Mouse (Mus musculus) stomach, embryonic 14.5 days (tissue): Measurements from ENCODE around the gene Lamb3. TPM values are rescaled to one million over a fixed set of nuclear protein-coding genes. Genes with fewer than 3 reads are reported as not detected.

Experiments
- polyA plus RNA-seq: library from polyadenylated mRNA; unstranded; fragments of >200 nt; fragmentation: Nextera tagmentation; extraction: Ambion mirVana; gene quantifications from 2 replicates; pipeline ENCODE4 v1.2.1, GENCODE M21; 2014

The Lamb3 gene
- polyA plus RNA-seq, 1 experiment from 2014 or later: 9.7 TPM

Other genes with a start within 250 kb of the Lamb3 start
- gene Syt14, start 171.9 kb upstream of the Lamb3 start, polyA plus RNA-seq: 3.6 and 5.2 TPM in 2 replicates
- 10.6 and 10.9 TPM in 2 replicates for gene Diexf, start 77.4 kb upstream of the Lamb3 start, polyA plus RNA-seq
- gene Irf6, start 54.6 kb upstream of the Lamb3 start, polyA plus RNA-seq: 56.6 and 61.0 TPM in 2 replicates
- gene A130010J15Rik, start 39.7 kb upstream of the Lamb3 start, polyA plus RNA-seq: 16.6 and 18.5 TPM in 2 replicates
- gene Traf3ip3, start 6.0 kb upstream of the Lamb3 start, polyA plus RNA-seq: 1.4 and 2.8 TPM in 2 replicates
- gene Hsd11b1, start 56.4 kb downstream of the Lamb3 start, polyA plus RNA-seq: 0.62 and 1.2 TPM in 2 replicates
- gene G0s2, start 65.5 kb downstream of the Lamb3 start, polyA plus RNA-seq: 26.4 and 26.5 TPM in 2 replicates
- gene Camk1g, start 162.6 kb downstream of the Lamb3 start, polyA plus RNA-seq: 7.6 and 10.5 TPM in 2 replicates